Mouse (Mus musculus) thymus, adult 2 months (tissue): ENCODE results near the gene Map1lc3a. TPM values are rescaled to one million over a fixed set of nuclear protein-coding genes. Genes with fewer than 3 reads are reported as not detected.

Experiments used
- DNase-seq: peaks from one replicate; pipeline ENCODE4 v3.0.0; 2021
- H3K27ac ChIP-seq: fragments of 200-500 bp; 2 replicates; pipeline ENCODE4 v1.5.1; 2012; ENCODE audit warnings: low read length, control low read depth; ENCODE audit not compliant: control insufficient read depth, insufficient read depth
- H3K27me3 ChIP-seq: fragments of 200-500 bp; 2 replicates; pipeline ENCODE4 v1.6.1; 2012; ENCODE audit warnings: mild to moderate bottlenecking, low read length, moderate library complexity, mixed read lengths; ENCODE audit not compliant: control insufficient read depth, insufficient read depth
- H3K36me3 ChIP-seq: fragments of 200-500 bp; 2 replicates; pipeline ENCODE4 v1.6.1; 2012; ENCODE audit warnings: mild to moderate bottlenecking, low read length, moderate library complexity; ENCODE audit not compliant: control insufficient read depth, insufficient read depth
- H3K4me1 ChIP-seq: fragments of 200-500 bp; replicated peaks from 2 replicates; pipeline ENCODE4 v1.6.1; 2012; ENCODE audit warnings: low read length; ENCODE audit not compliant: control insufficient read depth, insufficient read depth
- H3K4me3 ChIP-seq: fragments of 200-500 bp; 2 replicates; pipeline ENCODE4 v1.5.1; 2012; ENCODE audit warnings: mild to moderate bottlenecking, low read length, control low read depth, moderate library complexity; ENCODE audit not compliant: control insufficient read depth, insufficient read depth
- CTCF ChIP-seq: fragments of 200-500 bp; IDR thresholded peaks from 2 replicates; pipeline ENCODE4 v1.5.1; 2012; ENCODE audit warnings: mild to moderate bottlenecking, control low read depth, low read length, moderate library complexity, borderline replicate concordance; ENCODE audit not compliant: control insufficient read depth, poor library complexity, insufficient read depth; ENCODE audit errors: extremely low read depth
- POLR2A ChIP-seq: fragments of 200-500 bp; IDR thresholded peaks from 2 replicates; pipeline ENCODE4 v1.6.1; 2012; ENCODE audit warnings: mild to moderate bottlenecking, low read length, control low read depth, moderate library complexity; ENCODE audit not compliant: control insufficient read depth, poor library complexity, insufficient read depth; ENCODE audit errors: extremely low read depth
- WGBS: fragments of 180-500 bp; shearing (Covaris S2); methylation state at CpG from one replicate; pipeline ENCODE4 v1.1.7; 2018; 5-methylcytosine and 5-hydroxymethylcytosine counted together
- polyA plus RNA-seq: library from polyadenylated mRNA; depleted of rRNA; stranded (reverse); fragments of >200 nt; gene quantifications from 2 replicates; pipeline ENCODE4 v1.2.3, GENCODE M21; 2012

Map1lc3a gene
- polyA plus RNA-seq, 1 experiment, result 159 TPM

DNA sequence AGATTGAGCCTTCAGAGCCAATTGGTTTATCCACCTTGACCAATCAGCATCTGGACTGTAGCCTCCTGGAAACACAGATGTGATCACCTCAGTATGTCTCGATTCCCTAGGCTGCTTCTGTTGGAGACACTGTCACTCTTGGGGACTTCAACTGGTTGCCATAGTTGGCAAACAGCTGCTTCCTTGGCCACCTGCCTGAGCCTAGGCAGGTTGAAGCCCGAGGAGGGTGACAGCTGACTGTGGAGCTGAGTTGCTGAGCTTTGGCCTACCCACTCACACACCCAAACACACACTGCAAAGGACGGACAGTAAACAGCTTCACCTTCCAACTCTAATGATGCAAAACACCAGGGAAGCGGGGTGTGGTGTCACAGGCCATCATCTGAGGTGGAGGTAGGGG, 7.7 kb downstream of the Map1lc3a start:
- Histone ChIP-seq H3K27me3 (no peaks in the 10 kb centered on the region), H3K4me1 (no peaks in the 10 kb centered on the region), H3K27ac (no peak overlapping the region), H3K4me3 (no peak overlapping the region), H3K36me3 (no peaks in the 10 kb centered on the region)
- 92% methylated on average over 4 of the region's 4 CpGs for WGBS
- TF ChIP-seq POLR2A, result no peak
- no peak for TF ChIP-seq CTCF
- DNase-seq, result no peak

DNA sequence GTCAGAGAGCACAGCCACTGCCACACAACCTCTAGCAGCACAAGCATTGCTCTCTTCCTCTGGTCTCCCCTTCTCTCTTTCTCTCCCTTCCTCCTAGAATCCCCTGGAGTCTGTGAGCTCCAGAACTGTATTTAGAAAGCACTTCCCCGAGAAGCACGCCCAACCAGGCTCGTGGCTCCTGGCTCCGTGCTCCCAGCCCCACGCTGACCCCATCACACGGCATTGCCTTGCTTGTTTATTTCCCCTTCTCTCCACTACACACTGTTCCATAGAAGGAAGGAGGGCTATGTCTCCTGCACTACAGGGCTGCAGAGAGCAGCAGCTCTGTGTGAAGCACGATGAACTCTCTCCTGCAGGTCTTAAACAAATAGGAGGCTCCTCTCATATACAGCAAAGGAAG, 8.6 kb downstream of the Map1lc3a start:
- TF ChIP-seq POLR2A (no peak), CTCF (no peak)
- H3K4me3 ChIP-seq, result no peak overlapping the region
- WGBS, result 93% methylated on average over 7 of the region's 7 CpGs
- H3K27ac ChIP-seq, result no peak overlapping the region
- H3K27me3 ChIP-seq, result no peaks in the 10 kb centered on the region
- no peak for DNase-seq
- H3K36me3 ChIP-seq, result no peaks in the 10 kb centered on the region
- H3K4me1 ChIP-seq, result no peaks in the 10 kb centered on the region

DNA sequence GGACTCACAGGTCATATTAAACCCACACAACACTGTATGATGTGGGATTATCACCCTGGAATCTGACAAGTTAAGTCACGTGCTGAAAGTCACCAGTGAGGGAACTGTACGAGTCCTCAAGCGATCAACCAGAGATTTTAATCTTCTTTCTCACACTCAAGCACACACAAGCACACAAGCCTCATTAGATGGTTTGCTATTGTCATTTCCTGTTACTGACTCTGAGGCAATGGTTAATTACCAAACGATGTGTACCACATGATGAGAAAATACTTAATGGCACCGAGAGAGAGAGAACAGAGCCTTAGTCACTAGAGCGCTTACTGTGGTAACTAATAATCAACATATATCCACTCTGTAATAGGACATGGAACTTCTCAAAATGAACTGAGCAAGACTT, 9.6 kb downstream of the Map1lc3a start:
- H3K4me1 ChIP-seq, result no peaks in the 10 kb centered on the region
- no peak for DNase-seq
- H3K27me3 ChIP-seq, result no peaks in the 10 kb centered on the region
- no peak overlapping the region for H3K27ac ChIP-seq
- TF ChIP-seq CTCF, result no peak
- TF ChIP-seq POLR2A, result no peak
- 87% methylated on average over 6 of the region's 6 CpGs for WGBS
- H3K4me3 ChIP-seq, result no peak overlapping the region
- H3K36me3 ChIP-seq, result no peaks in the 10 kb centered on the region

DNA sequence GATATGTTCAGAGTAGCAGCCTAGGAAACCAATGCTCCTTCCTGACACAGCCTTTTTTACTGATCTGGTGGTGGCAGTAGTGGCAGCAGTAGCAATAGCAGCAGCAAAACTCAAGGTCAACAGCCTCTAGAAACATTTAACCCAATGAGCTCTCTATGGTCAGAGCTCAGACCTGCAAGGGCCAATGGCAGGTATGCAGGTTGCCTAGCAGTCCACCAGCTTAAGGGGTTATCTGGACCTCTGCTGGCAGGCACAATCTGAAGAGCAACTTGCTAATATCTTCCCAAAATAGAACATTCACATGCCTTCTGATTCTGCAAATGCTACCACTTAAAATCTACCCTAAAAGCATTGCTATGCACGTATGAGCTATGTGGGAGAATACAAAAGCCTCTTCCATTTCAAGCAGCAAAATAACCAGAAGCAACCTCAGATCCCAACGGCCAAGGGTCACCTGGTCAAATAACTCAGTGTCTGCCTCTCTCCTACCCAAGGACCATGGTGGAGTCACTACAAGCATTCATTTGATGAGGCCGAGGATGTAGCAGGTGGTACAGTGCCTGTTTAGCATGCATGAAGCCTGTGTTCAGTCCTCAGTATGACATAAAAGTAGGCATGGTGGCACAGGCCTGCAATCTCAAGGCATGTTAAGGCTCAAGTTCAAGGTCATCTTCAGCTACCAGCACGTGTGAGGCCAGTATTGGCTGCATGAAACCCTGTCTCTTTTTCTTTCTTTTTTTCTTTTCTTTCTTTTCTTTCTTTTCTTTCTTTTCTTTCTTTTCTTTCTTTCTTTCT, 11.6 kb downstream of the Map1lc3a start:
- no peaks in the 10 kb centered on the region for H3K36me3 ChIP-seq
- 96% methylated on average over 4 of the region's 4 CpGs for WGBS
- no peak overlapping the region for H3K27ac ChIP-seq
- H3K4me3 ChIP-seq, result no peak overlapping the region
- no peak for DNase-seq
- no peaks in the 10 kb centered on the region for H3K27me3 ChIP-seq
- no peaks in the 10 kb centered on the region for H3K4me1 ChIP-seq
- no peak for TF ChIP-seq POLR2A
- no peak for TF ChIP-seq CTCF

DNA sequence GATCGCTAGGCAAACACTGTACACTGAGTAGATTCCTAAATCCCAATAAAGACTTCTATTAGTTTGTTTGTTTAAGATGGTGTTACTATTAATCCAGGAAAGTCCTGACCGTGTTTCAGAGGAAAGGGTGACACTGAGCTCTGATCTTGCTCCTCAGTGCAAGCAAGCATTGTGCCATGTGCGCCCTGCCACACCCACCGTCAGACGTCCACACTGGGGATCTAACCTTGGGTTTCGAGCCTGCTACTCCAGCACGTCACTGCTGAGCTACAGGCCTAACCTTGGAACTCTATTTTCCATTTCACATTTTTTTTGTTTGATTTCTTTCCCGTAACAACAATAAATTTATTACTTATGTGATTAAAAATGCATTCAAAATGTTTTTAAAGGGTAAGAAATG, 14.0 kb downstream of the Map1lc3a start:
- Histone ChIP-seq H3K4me1 (no peaks in the 10 kb centered on the region), H3K36me3 (no peaks in the 10 kb centered on the region), H3K4me3 (no peak overlapping the region), H3K27ac (no peak overlapping the region), H3K27me3 (no peaks in the 10 kb centered on the region)
- 95% methylated on average over 8 of the region's 8 CpGs for WGBS
- DNase-seq, result no peak
- no peak for TF ChIP-seq POLR2A
- no peak for TF ChIP-seq CTCF

DNA sequence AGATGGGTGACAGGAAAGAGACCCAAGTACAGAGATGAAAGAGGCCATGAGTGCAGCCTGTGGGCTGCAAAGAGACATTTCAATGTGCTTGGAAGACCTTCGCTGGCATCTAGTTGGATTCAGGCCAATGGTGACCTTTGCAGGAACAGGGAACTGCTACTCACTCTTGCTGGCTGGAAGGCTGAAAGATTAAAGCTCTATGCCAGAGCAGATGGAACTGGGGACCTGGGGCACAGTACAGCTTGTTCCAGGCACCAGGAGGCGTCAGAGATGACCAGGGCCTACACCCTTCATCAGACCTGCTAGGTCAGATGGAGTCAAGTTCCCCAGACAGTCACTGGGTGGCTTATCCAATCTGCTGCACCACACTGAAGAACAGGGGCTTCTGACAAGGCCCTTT, 17.3 kb downstream of the Map1lc3a start:
- Histone ChIP-seq H3K27me3 (no peaks in the 10 kb centered on the region), H3K36me3 (peaks cover 18% of the 10 kb centered on the region), H3K4me3 (no peak overlapping the region), H3K27ac (no peak overlapping the region), H3K4me1 (no peaks in the 10 kb centered on the region)
- DNase-seq, result no peak
- 96% methylated on average over 2 of the region's 2 CpGs for WGBS
- TF ChIP-seq POLR2A (no peak), CTCF (no peak)
